Mouse (Mus musculus) cerebral cortex, adult 2 months (tissue): ENCODE measurements around the gene Tspan14.

Experiments used
- WGBS: fragments of 180-500 bp; shearing (Covaris S2); methylation state at CpG from one replicate; pipeline ENCODE4 v1.1.7; 2018; 5-methylcytosine and 5-hydroxymethylcytosine counted together

The Tspan14 gene

GRCm38 (mm10) chr14:40885225-40885624, 81.4 kb downstream of the Tspan14 start:
- 29% methylated on average over 4 of the region's 4 CpGs for WGBS

GRCm38 (mm10) chr14:40873961-40874360, 92.6 kb downstream of the Tspan14 start:
- 87% methylated on average over 5 of the region's 5 CpGs for WGBS

GRCm38 (mm10) chr14:40870598-40870997, 96.0 kb downstream of the Tspan14 start:
- 71% methylated on average over 3 of the region's 3 CpGs for WGBS

GRCm38 (mm10) chr14:40864811-40865514, 101.6 kb downstream of the Tspan14 start:
- 72% methylated on average over 6 of the region's 6 CpGs for WGBS

GRCm38 (mm10) chr14:40863659-40864058, 102.9 kb downstream of the Tspan14 start:
- WGBS = 89% methylated on average over 3 of the region's 3 CpGs
